Mouse (Mus musculus) adrenal gland, postnatal 14 days (tissue): ENCODE results near the gene Gm29735. TPM values are rescaled to one million over a fixed set of nuclear protein-coding genes. Genes with fewer than 3 reads are reported as not detected.
"Not testable (repeated sequence)": the region's sequence is repeated elsewhere in the genome, so short reads cannot be mapped to it uniquely, and the experiment has no call there.

ENCODE experiments used
- DNase-seq: peaks from one replicate; pipeline ENCODE4 v3.0.0; 2021; ENCODE audit warnings: mixed read lengths
- long read RNA-seq, 2 experiments: library from polyadenylated mRNA; stranded (forward); transcript quantifications; one replicate each; pipeline ENCODE4 v2.0.0; 2021
- total RNA-seq: library from RNA; stranded (reverse); gene quantifications from 2 replicates; pipeline ENCODE4 v1.2.3, GENCODE M21; 2021

Gene Gm29735
- not detected in 2 replicates for total RNA-seq
- long read RNA-seq, experiment 1 = 0 reads
- long read RNA-seq, experiment 2 = 0 reads

DNA sequence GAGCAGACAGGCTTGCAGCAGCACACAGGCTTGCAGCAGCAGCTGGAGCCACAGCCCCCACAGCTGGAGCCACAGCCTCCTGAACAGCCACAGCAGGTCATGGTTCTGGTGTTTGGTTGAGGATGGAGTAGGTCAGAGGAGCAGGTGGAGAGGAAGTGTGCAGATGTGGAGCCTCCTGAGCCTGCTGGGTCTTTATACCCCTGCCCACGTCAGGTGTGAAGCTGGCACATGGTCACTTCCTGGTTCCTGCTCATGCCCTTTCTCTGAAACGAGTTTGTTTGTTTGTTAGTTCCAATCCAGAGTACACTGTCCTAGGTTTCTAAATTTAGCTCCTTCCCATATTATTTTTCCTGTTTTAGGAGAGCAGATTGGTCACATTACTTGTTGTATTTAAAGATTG lies at the start of gene Gm29735:
Gene Gm29735, minus strand, starts transcription at position 101 of the 400 bp plus-strand sequence.
- not testable (repeated sequence) for DNase-seq

DNA sequence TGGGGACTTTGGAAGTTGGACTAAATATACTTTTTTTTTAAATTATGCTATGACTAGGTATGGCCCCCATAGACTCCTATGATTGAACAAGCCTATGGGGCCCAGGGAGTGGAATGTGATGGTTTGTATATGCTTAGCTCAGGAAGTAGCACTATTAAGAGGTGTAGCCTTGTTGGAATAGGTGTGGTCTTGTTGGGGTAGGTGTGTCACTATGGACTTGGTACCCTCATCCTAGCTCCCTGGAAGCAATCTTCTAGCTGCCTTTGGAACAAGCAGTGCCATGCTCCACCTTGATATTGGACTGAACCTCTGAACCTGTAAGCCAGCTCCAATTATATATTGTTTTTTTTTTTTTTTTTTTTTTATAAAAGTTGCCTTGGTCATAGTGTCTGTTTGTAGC lies 48.6 kb upstream of the Gm29735 start:
- no peak for DNase-seq

DNA sequence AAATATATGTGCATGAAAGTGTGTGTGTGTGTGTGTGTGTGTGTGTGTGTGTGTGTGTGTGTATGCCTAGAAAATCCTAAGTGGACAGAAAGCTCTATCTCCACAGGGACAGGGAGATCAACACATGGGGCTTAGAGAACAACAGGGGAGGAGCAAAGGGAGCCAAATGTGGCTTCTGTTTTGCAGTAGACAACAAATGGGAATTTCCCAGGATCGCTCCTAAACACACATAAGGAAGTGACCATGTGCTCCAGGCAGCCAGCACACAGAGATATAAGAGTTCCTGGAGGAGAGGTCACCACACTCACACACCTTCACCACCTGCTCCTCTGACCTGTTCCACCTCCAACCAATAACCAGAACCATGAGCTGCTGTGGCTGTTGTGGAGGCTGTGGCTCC lies 44.2 kb upstream of the Gm29735 start, which contains the start of gene Krtap5-3:
Gene Krtap5-3, plus strand, starts transcription at position 301 of the 400 bp plus-strand sequence.
- no peak for DNase-seq

DNA sequence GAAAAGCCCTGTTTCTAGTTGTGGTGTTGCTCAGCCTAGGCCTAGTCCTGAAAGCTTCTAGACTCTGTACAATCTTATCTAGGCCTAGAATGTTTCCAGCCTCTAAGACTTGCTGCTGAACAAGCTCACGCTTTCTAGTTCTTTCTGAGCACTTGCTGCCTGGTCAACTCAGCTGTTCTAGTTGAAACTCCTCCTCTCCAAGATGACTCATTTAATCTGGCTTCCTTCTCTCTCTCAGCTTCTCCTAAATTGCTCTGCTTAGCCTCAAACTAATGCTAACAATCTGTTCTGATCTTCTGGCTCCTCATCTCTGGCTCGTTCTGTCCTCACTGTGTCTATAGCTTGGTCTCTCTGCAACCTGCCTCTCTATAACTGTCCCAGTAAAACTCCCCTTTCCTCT lies 41.8 kb upstream of the Gm29735 start:
- no peak for DNase-seq

DNA sequence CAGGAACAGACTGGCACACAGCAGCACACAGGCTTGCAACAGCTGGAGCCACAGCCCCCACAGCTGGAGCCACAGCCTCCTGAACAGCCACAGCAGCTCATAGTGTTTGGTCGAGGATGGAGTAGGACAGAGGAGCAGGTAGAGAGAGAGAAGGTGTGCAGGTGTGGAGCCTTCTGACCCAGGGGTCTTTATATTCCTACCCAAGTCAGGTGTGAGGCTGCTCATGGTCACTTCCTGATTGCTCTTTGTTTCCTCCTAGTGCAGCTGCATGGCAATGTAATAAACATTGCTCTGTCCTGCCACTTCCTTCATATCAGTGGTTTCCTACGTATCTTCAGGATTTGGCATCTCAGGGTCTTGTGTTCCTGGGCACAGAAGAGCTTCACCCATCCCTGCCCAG lies 33.4 kb upstream of the Gm29735 start, which contains the start of gene Gm10153:
Gene Gm10153, minus strand, starts transcription at position 101 of the 400 bp plus-strand sequence.
- no peak for DNase-seq

DNA sequence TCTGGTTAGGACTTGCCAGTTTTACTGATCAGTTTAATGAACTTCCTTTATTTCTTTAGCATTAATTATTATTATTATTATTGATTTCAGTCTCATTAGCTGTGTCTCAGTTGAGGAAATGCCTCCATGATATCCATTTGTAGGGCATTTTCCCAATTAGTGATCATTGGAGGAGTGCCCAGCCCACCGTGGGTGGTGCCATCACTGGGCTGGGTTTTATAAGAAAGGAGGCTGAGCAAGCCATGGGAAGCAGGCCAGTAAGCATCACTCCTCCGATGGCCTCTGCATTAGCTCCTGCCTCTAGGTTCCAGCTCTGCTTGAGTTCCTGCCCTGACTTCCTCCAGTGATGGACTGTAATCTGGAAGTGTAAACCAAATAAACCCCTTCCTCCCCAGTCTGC lies 31.2 kb upstream of the Gm29735 start:
- DNase-seq = no peak

DNA sequence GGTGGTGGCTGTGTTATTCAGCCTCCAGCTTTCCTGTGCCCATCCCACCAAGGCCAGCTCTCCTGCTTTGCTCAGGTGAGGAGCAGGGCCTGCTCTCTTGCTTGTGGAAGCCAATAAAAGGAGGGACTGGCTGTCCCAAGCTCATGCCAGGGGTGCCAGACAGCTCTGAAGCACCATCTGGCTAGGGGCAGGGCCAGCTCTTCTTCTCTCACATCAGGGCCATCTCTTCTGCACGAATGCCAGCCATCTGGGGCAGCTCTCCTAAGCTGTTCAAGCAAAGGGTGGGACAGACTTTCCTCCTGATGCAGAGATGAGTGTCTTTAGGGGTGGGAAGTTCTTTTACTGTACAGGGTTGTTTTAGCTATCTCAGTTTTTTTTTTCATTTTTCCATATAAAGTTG lies 24.1 kb upstream of the Gm29735 start:
- no peak for DNase-seq

DNA sequence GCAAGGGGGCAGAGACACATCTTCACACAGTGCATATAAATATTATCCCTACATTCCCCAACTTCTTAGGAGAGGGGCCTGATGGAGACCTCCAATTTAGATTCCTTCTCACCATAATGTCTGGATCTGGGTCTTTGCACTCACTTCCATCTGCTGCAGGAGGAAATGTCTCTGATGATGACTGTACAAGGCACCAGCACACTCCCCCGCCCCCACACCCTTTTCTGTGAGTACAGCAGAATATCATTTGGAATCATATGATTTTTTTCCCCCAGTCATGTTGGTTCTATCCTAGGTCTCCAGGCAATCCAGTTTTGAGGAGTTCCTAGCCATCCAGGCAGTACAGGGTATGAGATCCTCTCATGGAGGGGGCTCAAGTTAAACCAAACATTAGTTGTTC lies 21.8 kb upstream of the Gm29735 start:
- no peak for DNase-seq

DNA sequence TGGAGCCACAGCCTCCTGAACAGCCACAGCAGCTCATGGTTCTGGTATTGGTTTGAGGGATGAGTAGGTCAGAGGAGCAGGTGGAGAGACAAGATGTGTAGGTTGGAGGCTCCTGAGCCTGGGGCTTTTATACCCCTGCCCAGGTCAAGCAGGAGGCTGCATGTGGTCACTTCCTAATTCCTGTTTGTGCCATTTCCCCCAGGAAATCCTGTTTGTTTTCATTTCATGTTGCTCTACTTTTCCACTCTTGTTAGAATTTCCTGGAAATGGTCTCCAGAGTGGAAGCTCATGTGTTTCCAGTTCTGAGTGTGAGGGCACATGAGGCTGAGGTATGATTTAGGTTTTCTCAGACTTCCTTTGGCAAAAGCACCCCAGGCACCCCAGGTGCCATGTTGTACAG lies 19.0 kb upstream of the Gm29735 start, which contains the start of gene Krtap5-2:
Gene Krtap5-2, minus strand, starts transcription at position 101 of the 400 bp plus-strand sequence.
- not testable (repeated sequence) for DNase-seq

DNA sequence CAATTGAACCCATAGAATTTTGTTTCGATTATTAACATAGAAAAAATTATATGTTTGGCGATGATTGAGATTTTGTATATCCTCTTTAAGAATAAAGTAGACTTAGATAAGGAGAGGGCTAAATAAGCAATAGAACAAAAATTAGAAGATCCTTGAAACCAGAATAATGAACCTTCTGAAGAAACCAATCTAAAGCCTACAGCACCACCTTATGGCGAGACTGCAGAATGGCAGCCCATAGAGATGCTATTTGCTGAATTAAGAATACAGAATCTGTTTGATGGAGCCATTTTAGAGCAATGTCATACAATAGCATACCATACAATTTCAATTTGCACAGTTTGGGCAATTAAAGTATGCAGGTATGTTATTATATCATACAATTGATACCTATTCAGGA lies 12.9 kb upstream of the Gm29735 start:
- no peak for DNase-seq

DNA sequence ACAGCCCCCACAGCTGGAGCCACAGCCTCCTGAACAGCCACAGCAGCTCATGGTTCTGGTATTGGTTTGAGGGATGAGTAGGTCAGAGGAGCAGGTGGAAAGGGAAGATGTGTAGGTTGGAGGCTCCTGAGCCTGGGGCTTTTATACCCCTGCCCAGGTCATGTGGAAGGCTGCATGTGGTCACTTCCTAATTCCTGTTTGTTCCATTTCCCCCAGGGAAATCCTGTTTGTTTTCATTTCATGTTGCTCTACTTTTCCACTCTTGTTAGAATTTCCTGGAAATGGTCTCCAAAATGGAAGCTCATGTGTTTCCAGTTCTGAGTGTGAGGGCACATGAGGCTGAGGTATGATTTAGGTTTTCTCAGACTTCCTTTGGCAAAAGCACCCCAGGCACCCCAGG lies 8.7 kb upstream of the Gm29735 start, which contains the start of gene Gm4553:
Gene Gm4553, minus strand, starts transcription at position 101 of the 400 bp plus-strand sequence.
- DNase-seq = not testable (repeated sequence)

DNA sequence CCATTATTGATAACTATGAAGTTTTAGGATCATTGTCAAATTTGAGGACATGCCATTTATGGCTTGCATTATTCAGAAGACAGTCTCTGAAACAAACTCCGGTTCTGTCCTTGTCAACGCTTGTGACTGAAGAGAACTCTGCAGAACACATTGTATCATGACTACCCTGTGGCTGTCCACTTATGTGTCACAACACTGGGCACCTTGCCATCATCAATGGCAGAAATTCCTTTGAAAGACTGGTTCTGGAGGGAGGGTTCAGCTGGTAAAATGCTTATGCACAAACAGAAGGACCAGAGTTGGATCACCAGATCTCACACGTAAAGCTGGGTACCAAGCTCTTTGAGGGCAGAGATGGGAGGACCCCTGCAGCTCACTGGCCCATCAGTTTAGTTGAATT lies 2.5 kb upstream of the Gm29735 start:
- DNase-seq = peak; percentile 54

DNA sequence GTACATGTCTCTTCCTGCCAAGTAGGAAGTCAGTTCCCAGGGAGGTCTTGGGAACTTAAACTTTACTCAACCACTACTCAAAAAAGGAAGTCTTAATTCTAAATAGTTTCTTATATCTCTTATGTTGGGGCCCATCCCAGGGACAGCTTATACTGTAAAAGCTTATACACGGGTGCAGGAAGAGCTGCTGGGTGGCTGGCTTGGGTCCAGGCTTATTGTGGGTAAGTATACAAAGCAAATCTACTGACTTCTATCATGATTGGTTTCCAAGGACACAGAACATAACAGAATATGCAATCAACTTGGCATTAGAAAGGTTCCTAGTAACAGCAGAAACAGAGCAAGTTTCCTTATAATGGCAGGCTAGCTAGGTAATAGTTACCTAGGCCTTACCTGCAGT lies 1.6 kb downstream of the Gm29735 start:
- DNase-seq = no peak

DNA sequence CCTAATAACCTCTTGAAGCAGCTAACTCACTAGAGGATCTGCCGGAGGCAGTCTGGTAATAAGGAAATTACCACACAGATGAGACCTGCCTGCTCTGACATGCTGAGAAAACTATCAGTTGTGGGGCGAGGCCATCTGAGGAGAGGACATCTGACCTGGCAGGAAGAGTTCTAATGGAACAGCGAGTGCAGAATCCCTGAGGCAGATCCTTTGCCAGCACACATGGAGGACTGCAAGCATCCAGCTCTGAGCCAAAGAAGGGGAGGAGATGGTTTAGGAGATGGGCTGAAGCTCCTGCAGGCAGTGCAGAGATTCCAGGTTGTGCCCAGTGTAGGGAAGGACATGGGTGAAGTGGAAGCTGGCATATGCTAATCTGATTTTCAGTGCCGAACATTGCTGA lies 4.7 kb downstream of the Gm29735 start:
- DNase-seq = no peak

DNA sequence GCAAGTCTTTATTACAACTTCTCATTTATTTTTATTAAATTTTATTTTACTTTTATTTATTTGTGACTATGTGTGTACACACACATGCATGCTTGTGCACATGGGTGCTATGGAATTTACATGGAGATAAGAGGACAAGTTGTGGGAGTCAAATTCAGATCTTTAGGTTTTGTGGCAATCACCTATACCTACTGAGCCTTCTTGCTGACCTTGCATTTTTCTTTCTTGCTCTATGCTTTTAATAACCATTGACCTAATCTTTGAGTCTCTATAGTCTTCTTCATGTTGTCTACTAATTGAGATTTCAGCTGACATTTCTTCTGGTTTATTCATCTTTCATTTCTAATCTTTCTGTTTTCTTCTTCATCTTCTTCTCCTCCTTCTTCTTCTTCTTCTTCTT lies 8.3 kb downstream of the Gm29735 start:
- no peak for DNase-seq

DNA sequence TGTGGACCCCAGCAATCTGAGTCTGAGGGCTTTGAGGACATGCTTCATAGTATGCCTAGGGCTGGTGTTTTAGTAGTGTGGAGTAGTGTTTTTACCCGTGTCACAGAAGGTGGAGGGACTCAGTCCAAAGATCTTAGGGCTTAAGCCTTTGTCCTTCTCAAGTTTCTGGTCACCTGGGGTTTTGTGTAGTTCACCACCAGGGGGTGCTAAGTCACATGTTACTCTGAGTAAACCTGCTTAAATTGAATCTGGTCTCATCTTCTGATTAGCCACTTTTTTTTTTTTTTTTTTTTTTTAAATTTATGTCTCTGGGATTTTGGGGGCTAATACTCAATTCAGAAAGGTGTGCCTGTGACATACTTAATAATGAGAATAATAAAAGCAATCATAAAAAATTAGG lies 10.9 kb downstream of the Gm29735 start:
- peak; percentile 78 for DNase-seq

DNA sequence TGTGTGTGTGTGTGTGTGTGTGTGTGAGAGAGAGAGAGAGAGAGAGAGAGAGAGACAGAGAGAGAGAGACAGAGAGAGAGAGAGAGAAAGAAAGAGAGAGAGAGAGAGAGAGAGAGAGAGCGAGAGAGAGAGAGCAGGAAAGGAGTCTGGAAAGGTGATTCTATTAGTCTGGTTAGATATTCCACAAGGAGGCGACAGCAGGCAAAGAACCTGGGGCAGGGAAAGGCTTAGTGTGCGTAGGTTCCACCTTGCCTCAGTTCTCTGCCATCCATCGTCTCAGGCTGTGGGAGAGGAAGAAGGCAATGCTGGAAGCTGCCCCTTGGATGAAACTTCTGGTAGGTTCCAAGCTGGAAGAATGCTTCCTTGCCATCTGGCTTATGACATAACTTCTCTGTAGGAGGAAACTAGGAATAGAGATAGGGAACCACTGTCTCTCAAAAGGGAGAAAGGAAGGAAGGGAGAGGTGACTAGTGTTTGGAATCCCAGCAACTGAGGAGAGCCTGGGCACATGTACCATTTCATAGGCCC lies 11.4 kb downstream of the Gm29735 start:
- no peak for DNase-seq

DNA sequence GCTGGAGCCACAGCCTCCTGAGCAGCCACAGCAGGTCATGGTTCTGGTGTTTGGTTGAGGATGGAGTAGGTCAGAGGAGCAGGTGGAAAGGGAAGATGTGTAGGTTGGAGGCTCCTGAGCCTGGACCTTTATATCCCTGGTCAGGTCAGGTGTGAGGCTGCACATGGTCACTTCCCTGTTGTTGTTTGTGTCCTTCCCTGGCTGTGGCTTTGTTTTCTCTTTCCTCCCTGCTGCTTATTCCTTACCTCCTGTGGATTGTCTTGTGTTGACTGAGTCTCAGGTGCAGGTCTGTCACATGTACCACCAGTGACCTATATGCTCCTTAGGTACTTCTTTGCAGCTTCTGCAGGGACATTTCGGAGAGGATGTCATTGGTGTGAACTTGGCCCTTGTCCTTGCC lies 12.4 kb downstream of the Gm29735 start, which contains the start of gene Gm45337:
Gene Gm45337, minus strand, starts transcription at position 101 of the 400 bp plus-strand sequence.
- no peak for DNase-seq

DNA sequence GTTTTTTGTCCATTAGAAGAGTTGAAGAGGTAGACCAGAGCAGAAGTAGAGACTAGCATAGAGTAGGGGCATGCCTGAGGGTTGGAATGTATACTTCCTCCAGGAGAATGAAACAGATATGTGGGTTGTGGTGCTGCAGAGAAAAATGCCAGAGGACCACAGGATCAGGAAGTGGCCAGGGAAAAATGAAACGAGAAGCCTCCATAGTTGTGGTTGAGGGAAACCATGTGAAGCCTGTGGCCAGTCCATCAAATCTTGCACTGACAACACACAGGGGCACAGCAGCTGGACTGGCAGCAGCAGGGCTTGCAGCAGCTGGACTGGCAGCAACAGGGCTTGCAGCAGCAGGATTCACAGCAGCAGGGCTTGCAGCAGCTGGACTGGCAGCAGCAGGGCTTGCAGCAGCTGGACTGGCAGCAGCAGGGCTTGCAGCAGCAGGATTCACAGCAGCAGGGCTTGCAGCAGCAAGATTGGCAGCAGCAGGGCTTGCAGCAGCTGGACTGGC lies 13.4 kb downstream of the Gm29735 start:
- DNase-seq = not testable (repeated sequence)

DNA sequence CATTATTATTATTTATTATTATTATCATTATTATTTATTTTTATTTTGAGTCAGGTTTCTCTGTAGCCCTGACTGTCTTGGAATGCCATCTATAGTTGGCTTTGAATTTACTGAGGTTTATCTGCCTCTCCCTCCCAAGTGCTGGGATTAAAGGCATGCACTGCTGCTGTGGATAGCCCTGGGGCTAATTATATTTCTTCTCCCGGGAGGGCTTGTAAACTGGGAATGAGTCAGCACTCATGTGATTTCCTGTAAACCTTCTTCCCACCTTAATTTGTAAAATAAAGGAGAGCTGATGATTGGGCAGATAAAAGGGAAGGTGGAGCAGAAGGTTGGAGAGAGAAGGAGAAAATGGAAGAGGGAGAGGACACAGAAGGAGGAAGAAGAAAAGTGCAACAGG lies 16.2 kb downstream of the Gm29735 start:
- DNase-seq = no peak

DNA sequence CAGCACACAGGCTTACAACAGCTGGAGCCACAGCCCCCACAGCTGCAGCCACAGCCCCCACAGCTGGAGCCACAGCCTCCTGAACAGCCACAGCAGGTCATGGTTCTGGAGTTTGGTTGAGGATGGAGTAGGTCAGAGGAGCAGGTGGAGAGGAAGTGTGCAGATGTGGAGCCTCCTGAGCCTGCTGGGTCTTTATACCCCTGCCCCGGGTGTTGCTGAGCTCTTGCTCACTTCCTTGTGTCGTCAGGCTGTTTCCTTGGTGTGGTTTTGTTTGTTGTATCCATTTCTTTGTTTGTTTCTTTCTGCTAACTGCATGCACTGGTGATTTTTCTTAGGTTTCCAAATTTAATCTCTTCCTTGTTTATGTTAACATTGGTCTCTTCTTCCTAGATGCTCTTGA lies 21.0 kb downstream of the Gm29735 start, which contains the start of gene Gm39115:
Gene Gm39115, minus strand, starts transcription at position 101 of the 400 bp plus-strand sequence.
- not testable (repeated sequence) for DNase-seq

DNA sequence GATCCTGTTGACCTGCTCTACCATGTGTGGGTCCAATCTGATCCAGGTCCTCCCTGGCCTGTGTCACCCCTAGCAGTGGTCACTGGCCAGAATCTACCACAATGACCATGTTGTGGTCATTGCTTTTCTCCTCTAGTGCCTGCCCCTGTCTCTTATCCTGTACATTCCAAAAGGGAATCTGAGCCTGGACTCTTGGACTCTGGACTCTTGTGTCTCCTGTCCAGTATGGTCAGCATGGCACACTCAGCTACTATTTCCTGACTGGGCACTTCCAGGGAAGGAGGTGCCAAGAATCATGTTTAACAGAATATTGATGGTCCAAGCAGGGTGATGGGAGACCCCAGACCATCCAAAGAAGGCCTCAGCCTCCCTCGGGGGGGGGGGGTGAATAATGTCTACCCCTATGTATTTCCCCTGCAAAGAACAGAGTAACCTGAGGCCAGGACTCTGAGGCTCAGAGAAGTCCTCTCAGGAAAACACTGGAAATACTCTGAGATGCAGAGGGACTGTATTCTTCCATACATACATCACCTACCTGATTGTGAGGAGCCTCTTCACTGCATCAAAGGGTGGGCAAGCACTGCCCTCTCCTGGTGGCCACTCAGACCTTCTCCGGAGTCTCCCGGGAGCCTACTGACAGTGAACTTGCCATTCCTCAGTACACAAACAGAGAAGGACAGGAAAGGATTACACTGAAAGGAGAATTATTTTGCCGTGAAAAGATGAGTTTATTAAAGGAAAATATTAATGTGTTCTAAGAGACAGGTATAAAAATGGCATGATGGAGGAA lies 22.5 kb downstream of the Gm29735 start:
- DNase-seq = no peak

DNA sequence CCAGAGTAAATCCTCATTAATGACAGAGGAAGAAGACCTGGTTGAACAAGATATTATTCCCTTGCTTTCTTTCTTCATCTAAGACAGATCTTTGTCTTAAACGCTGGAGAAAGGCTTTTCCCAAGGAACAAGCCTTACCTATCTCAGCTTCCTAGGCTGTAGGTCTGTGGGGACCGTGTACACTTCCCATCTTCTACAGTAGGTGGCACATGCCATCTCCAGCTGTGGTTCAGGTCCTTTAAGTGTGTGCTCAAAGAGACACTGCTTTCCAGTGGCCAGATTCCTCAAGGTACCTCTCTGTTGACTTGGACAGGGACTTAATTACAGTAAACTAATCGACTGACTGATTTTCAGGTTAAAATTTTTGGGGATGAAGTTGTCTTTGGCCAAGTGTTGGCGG lies 28.1 kb downstream of the Gm29735 start:
- no peak for DNase-seq
